Mouse (Mus musculus) embryonic facial prominence, embryonic 10.5 days (tissue): ENCODE measurements at regions not wholly inside any gene's neighbourhood (a gene's known extent, or its start where the extent isn't known, plus 50 kb on each side); places are given as distances from the start of the nearest gene placed in this dataset. TPM values are rescaled to one million over a fixed set of nuclear protein-coding genes. Genes with fewer than 3 reads are reported as not detected.

Source experiments
- DNase-seq: peaks from one replicate; pipeline ENCODE4 v3.0.0-alpha.2; 2017; ENCODE audit warnings: low spot score
- H3K27ac ChIP-seq: fragments of 300-500 bp; sonication (generic); replicated peaks from 2 replicates; pipeline ENCODE4 v1.5.1; 2016; ENCODE audit warnings: mild to moderate bottlenecking
- H3K27me3 ChIP-seq: fragments of 300-500 bp; sonication (generic); replicated peaks from 2 replicates; pipeline ENCODE4 v1.6.1; 2016; ENCODE audit warnings: low read depth, mild to moderate bottlenecking; ENCODE audit not compliant: poor library complexity, severe bottlenecking
- H3K36me3 ChIP-seq: fragments of 300-500 bp; sonication (generic); replicated peaks from 2 replicates; pipeline ENCODE4 v1.6.1; 2016; ENCODE audit warnings: mild to moderate bottlenecking, moderate library complexity
- H3K4me1 ChIP-seq: fragments of 300-500 bp; sonication (generic); 2 replicates; pipeline ENCODE4 v1.6.1; 2016
- H3K4me3 ChIP-seq: fragments of 300-500 bp; sonication (generic); 2 replicates; pipeline ENCODE4 v1.5.1; 2016; ENCODE audit warnings: mild to moderate bottlenecking, moderate library complexity
- H3K9me3 ChIP-seq: fragments of 300-500 bp; sonication (generic); 2 replicates; pipeline ENCODE4 v1.6.1; 2016; ENCODE audit warnings: mild to moderate bottlenecking
- WGBS: fragments of 180-500 bp; shearing (Covaris S2); methylation state at CpG from one replicate; pipeline ENCODE4 v1.1.7; 2016; 5-methylcytosine and 5-hydroxymethylcytosine counted together
- microRNA counts: library from miRNA; unstranded; fragments of <30 nt; microRNA quantifications from one replicate; lab custom pipeline; 2017
- microRNA-seq: library from miRNA; unstranded; fragments of <30 nt; microRNA quantifications from one replicate; pipeline ENCODE4, GENCODE M21; 2017

DNA sequence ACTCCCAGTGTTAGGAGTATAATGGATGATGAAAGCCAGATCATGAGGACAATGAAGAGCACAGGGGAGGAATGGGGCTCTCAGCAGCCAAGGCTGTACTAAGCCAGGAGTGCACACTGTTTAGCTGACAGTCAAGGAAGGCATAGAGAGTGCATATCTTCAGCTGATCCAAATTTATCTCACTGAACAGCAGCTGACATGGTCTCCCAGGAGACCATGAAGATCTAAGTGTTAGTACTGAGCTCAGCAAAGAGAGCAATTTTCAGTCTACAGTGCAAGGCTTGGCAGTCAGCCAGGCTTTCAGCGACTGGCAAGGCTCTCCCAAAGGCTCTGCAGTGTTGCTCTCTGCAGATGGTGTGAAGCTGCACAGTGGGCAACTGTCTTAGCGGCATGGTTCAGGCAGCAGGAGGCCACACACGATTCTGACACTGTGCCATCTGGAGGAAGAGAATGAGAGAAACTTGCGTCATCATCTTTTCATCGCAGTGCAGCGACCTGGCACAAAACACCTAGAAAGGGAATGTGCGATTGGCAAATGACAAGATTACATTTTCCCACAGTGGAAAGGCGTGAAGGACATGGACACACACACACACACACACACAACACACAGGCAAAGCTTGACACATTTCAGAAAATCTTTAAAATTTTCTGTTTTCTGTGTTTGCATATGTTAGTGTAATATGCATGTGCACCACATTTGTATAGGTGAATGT lies 66.7 kb upstream of the Zcchc13 start:
- Histone ChIP-seq H3K4me1 (no peaks in the 10 kb centered on the region), H3K9me3 (no peaks in the 10 kb centered on the region), H3K36me3 (peaks cover 25% of the 10 kb centered on the region), H3K27me3 (no peaks in the 10 kb centered on the region), H3K4me3 (no peak overlapping the region), H3K27ac (no peak overlapping the region)
- DNase-seq: no peak
- WGBS: 90% methylated on average over 8 of the region's 8 CpGs

DNA sequence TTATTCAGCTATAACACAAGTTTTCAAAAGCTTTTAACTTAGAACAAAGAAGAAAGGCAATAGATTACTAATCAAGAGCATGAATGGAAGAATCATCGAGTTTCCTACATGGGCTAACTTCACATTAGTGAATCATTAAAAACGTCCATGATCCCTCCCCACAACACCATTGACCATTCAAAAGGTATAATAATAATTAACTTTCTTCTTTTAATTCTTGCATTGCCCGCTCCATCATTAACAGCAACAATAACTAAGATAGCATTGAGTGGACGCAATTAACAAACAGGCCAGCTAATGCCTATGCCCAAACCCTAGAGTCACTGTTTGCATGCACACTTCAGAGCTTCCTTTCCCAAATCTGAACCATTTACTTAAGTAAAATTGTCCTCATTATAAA lies 57.0 kb upstream of the Zcchc13 start:
- DNase-seq: no peak
- Histone ChIP-seq H3K9me3 (no peaks in the 10 kb centered on the region), H3K27me3 (no peaks in the 10 kb centered on the region), H3K27ac (no peak overlapping the region), H3K36me3 (peaks cover 38% of the 10 kb centered on the region), H3K4me3 (no peak overlapping the region), H3K4me1 (no peaks in the 10 kb centered on the region)
- WGBS: 92% methylated on average over 4 of the region's 4 CpGs

DNA sequence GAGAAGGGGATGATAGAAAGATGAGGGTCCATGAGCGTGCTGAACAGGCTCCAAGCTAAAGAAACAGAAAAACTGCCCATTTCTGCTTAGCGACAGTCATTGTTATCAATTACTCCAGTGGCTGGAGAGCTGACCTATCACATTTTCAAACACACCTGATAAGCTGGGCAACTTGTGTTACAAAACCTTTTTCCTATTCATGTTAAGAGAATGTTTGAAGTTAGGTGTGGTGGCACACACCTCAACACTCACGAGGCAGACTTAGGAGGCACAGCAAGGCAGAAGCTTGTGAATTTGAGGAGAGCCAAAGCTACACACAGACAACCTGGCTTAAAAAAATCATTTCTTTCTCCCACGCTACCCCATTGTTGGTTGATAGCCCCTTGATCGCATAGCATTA lies 50.9 kb upstream of the Zcchc13 start:
- DNase-seq: no peak
- Histone ChIP-seq H3K27ac (no peak overlapping the region), H3K36me3 (peaks cover 39% of the 10 kb centered on the region), H3K27me3 (no peaks in the 10 kb centered on the region), H3K4me1 (no peaks in the 10 kb centered on the region), H3K4me3 (no peak overlapping the region), H3K9me3 (no peaks in the 10 kb centered on the region)
- WGBS: 93% methylated on average over 5 of the region's 5 CpGs

MicroRNAs in the stretch of these regions (microRNA counts, 519-probe panel; counts per million panel counts)
- microRNA mmu-miR-374 (lab: Ali Mortazavi, UCI) (4,462 counts per million, percentile 82 among the panel's probes with 10 or more counts), microRNA mmu-miR-421 (lab: Ali Mortazavi, UCI) (3,249 counts per million, percentile 71 among the panel's probes with 10 or more counts)

Small RNA genes lying in the stretch of these regions (microRNA-seq; reads per million reads assigned to microRNA genes)
- gene Mir374b: not detected
- gene Mir374c: not detected
- 1,244 reads per million, percentile 76 among the genes with 10 or more reads in this experiment for gene Mir421
